Mouse (Mus musculus) G1E (cell line): ENCODE results near the gene Dpp4.

ENCODE experiments used
- CTCF ChIP-seq: IDR thresholded peaks from 2 replicates; pipeline ENCODE4 v1.5.1; 2012; ENCODE audit warnings: low read depth, low read length, inconsistent platforms, mixed read lengths
- GATA1 ChIP-seq: IDR thresholded peaks from 2 replicates; pipeline ENCODE4 v1.6.1; 2012; ENCODE audit warnings: borderline replicate concordance, low read length, inconsistent platforms, mixed read lengths
- GATA2 ChIP-seq: IDR thresholded peaks from 2 replicates; pipeline ENCODE4 v1.6.1; 2012; ENCODE audit warnings: low read depth, low read length, inconsistent platforms, borderline replicate concordance
- POLR2AphosphoS5 ChIP-seq: IDR thresholded peaks from 2 replicates; pipeline ENCODE4 v1.6.1; 2012; ENCODE audit warnings: low read depth, low read length, inconsistent platforms; ENCODE audit not compliant: insufficient replicate concordance
- TAL1 ChIP-seq: conservative IDR thresholded peaks from 2 replicates; pipeline ENCODE4 v1.6.1; 2012; ENCODE audit warnings: low read depth, low read length, inconsistent platforms, mixed read lengths

GRCm38 (mm10) chr2:62332465-62332864, 79.6 kb downstream of the Dpp4 start:
- TF ChIP-seq CTCF (no peak), GATA1 (no peak), GATA2 (no peak), POLR2AphosphoS5 (no peak), TAL1 (no peak)
